Mouse (Mus musculus) myocyte (in vitro differentiated cells): ENCODE data around the gene Obox1.
"Not testable (repeated sequence)": the region's sequence is repeated elsewhere in the genome, so short reads cannot be mapped to it uniquely, and the experiment has no call there.

Experiments
- CEBPB ChIP-seq: IDR thresholded peaks from 2 replicates; pipeline ENCODE4 v1.6.1; 2011; ENCODE audit warnings: mild to moderate bottlenecking, moderate library complexity; ENCODE audit not compliant: poor library complexity, insufficient read depth, severe bottlenecking
- MAX ChIP-seq: IDR thresholded peaks from one replicate; pipeline ENCODE4 v1.6.1; 2011; ENCODE audit warnings: low read depth, mild to moderate bottlenecking, control low read depth
- MYOD1 ChIP-seq, 3 experiments: IDR thresholded peaks; one replicate each; pipeline ENCODE4 v1.6.1; 2011; ENCODE audit warnings: control low read depth in 2 of 3, low read depth in 2 of 3, mild to moderate bottlenecking in 2 of 3, moderate library complexity in 1 of 3; ENCODE audit not compliant: insufficient read length in 2 of 3, control insufficient read depth in 1 of 3
- POLR2A ChIP-seq: IDR thresholded peaks from one replicate; pipeline ENCODE4 v1.6.1; 2011; ENCODE audit warnings: low read depth, mild to moderate bottlenecking, control low read depth, moderate library complexity; ENCODE audit not compliant: insufficient read length
- POLR2AphosphoS2 ChIP-seq: IDR thresholded peaks from one replicate; pipeline ENCODE4 v1.6.1; 2011; ENCODE audit warnings: low read depth, control low read depth; ENCODE audit not compliant: insufficient read length
- REST ChIP-seq: IDR thresholded peaks from one replicate; pipeline ENCODE4 v1.6.1; 2011; ENCODE audit warnings: mild to moderate bottlenecking, control low read depth, moderate library complexity; ENCODE audit not compliant: insufficient read depth, insufficient read length
- TCF12 ChIP-seq: IDR thresholded peaks from one replicate; pipeline ENCODE4 v1.6.1; 2011; ENCODE audit warnings: mild to moderate bottlenecking, control low read depth; ENCODE audit not compliant: poor library complexity, insufficient read depth, severe bottlenecking
- USF1 ChIP-seq: IDR thresholded peaks from one replicate; pipeline ENCODE4 v1.6.1; 2011; ENCODE audit warnings: low read depth, mild to moderate bottlenecking, control low read depth, moderate library complexity

DNA sequence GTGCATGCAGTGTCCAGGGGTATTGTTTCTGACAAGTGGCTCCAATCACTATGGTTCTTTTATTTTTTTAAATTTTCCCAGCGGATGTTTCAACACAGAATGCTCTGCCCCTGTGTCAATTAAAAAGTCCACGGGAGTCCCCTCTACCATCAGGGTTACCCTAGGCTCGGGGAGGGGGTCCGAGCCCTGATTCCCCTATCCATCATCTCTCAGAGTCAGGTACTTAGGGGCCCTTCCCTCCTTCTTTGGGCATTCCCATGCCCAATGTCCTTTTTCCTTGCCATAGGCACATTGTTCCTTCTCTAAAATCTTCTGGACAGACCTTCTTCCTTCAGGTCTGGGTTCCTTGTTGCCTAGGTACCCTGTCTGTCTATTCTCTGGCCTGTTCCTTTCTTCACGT, 120.7 kb downstream of the Obox1 start:
- not testable (repeated sequence) for TF ChIP-seq REST; POLR2A; USF1; TCF12; MAX; MYOD1 (IDR thresholded peaks at IDR 0.05; ENCODE audit: control insufficient read depth in 1 of 3, insufficient read length in 2 of 3, low read depth in 2 of 3); CEBPB; POLR2AphosphoS2
